Mouse (Mus musculus): ENCODE data around the gene Rpl12. TPM values are rescaled to one million over a fixed set of nuclear protein-coding genes. Genes with fewer than 3 reads are reported as not detected.

The Rpl12 gene
- polyA plus RNA-seq, 1 experiment from 2014 or later: 78.7 TPM

GRCm38 (mm10) chr2:32922564-32922963, 38.8 kb upstream of the Rpl12 start:
- no peaks in the 10 kb centered on the region for H3K9me3 ChIP-seq (ENCODE audit: control insufficient read depth, low read length)
- H3K4me3 ChIP-seq (ENCODE audit: low read length): no peak overlapping the region
- no peak overlapping the region for H3K4me2 ChIP-seq (ENCODE audit: low read length)
- no peaks in the 10 kb centered on the region for H3K4me1 ChIP-seq (ENCODE audit: control insufficient read depth, insufficient read depth, low read depth, low read length)
- H3K36me3 ChIP-seq (ENCODE audit: control insufficient read depth, insufficient read depth, low read length): peaks cover 42% of the 10 kb centered on the region
- no peak for ATAC-seq
- no peaks in the 10 kb centered on the region for H3K27me3 ChIP-seq (replicated peaks; ENCODE audit: control insufficient read depth, insufficient read depth, low read length)
- no peak overlapping the region for H3K9ac ChIP-seq (ENCODE audit: low read depth, low read length)
- H3K27ac ChIP-seq (ENCODE audit: low read depth, low read length): no peak overlapping the region
- 87% methylated on average over 13 of the region's 13 CpGs for WGBS

GRCm38 (mm10) chr2:32923551-32924250, 37.7 kb upstream of the Rpl12 start:
- 95% methylated on average over 24 of the region's 24 CpGs for WGBS
- Histone ChIP-seq H3K4me3 (ENCODE audit: low read length) (no peak overlapping the region), H3K4me2 (ENCODE audit: low read length) (no peak overlapping the region), H3K36me3 (ENCODE audit: control insufficient read depth, insufficient read depth, low read length) (peaks cover 42% of the 10 kb centered on the region), H3K9me3 (ENCODE audit: control insufficient read depth, low read length) (no peaks in the 10 kb centered on the region), H3K4me1 (ENCODE audit: control insufficient read depth, insufficient read depth, low read depth, low read length) (no peaks in the 10 kb centered on the region), H3K9ac (ENCODE audit: low read depth, low read length) (no peak overlapping the region), H3K27me3 (replicated peaks; ENCODE audit: control insufficient read depth, insufficient read depth, low read length) (no peaks in the 10 kb centered on the region), H3K27ac (ENCODE audit: low read depth, low read length) (no peak overlapping the region)
- ATAC-seq: 0 out of 2 replicates have a peak, but pooled peaks have one; percentile 18

- ATAC-seq: no peak
- Histone ChIP-seq H3K4me3 (ENCODE audit: low read length) (no peak overlapping the region), H3K4me1 (ENCODE audit: control insufficient read depth, insufficient read depth, low read depth, low read length) (no peaks in the 10 kb centered on the region), H3K9ac (ENCODE audit: low read depth, low read length) (no peak overlapping the region), H3K27ac (ENCODE audit: low read depth, low read length) (no peak overlapping the region), H3K36me3 (ENCODE audit: control insufficient read depth, insufficient read depth, low read length) (peaks cover 42% of the 10 kb centered on the region), H3K4me2 (ENCODE audit: low read length) (no peak overlapping the region), H3K27me3 (replicated peaks; ENCODE audit: control insufficient read depth, insufficient read depth, low read length) (no peaks in the 10 kb centered on the region), H3K9me3 (ENCODE audit: control insufficient read depth, low read length) (no peaks in the 10 kb centered on the region)
- WGBS: 68% methylated on average over 10 of the region's 10 CpGs
These were observed 37.0 kb upstream of the Rpl12 start for GRCm38 (mm10) chr2:32924306-32924844.

- WGBS: 90% methylated on average over 12 of the region's 12 CpGs
- H3K9ac ChIP-seq (ENCODE audit: low read depth, low read length): no peak overlapping the region
- H3K9me3 ChIP-seq (ENCODE audit: control insufficient read depth, low read length): no peaks in the 10 kb centered on the region
- H3K4me3 ChIP-seq (ENCODE audit: low read length): no peak overlapping the region
- no peaks in the 10 kb centered on the region for H3K27me3 ChIP-seq (replicated peaks; ENCODE audit: control insufficient read depth, insufficient read depth, low read length)
- no peak overlapping the region; the same call in 1 of the 2 replicates for H3K27ac ChIP-seq (ENCODE audit: low read depth, low read length)
- H3K36me3 ChIP-seq (ENCODE audit: control insufficient read depth, insufficient read depth, low read length): peaks cover 29% of the 10 kb centered on the region
- no peaks in the 10 kb centered on the region for H3K4me1 ChIP-seq (ENCODE audit: control insufficient read depth, insufficient read depth, low read depth, low read length)
- no peak overlapping the region for H3K4me2 ChIP-seq (ENCODE audit: low read length)
- ATAC-seq: no peak
These were observed 34.9 kb upstream of the Rpl12 start for GRCm38 (mm10) chr2:32926330-32927075.

GRCm38 (mm10) chr2:32927624-32928234, 33.6 kb upstream of the Rpl12 start:
- no peaks in the 10 kb centered on the region for H3K9me3 ChIP-seq (ENCODE audit: control insufficient read depth, low read length)
- H3K27me3 ChIP-seq (replicated peaks; ENCODE audit: control insufficient read depth, insufficient read depth, low read length): no peaks in the 10 kb centered on the region
- no peaks in the 10 kb centered on the region for H3K4me1 ChIP-seq (ENCODE audit: control insufficient read depth, insufficient read depth, low read depth, low read length)
- H3K4me3 ChIP-seq (ENCODE audit: low read length): no peak overlapping the region
- no peak overlapping the region for H3K27ac ChIP-seq (ENCODE audit: low read depth, low read length)
- no peak; the same call in 1 of the 2 replicates for ATAC-seq
- no peak overlapping the region for H3K4me2 ChIP-seq (ENCODE audit: low read length)
- peaks cover 20% of the 10 kb centered on the region for H3K36me3 ChIP-seq (ENCODE audit: control insufficient read depth, insufficient read depth, low read length)
- 72% methylated on average over 15 of the region's 15 CpGs for WGBS
- H3K9ac ChIP-seq (ENCODE audit: low read depth, low read length): no peak overlapping the region

- no peaks in the 10 kb centered on the region for H3K27me3 ChIP-seq (replicated peaks; ENCODE audit: control insufficient read depth, insufficient read depth, low read length)
- H3K36me3 ChIP-seq (ENCODE audit: control insufficient read depth, insufficient read depth, low read length): peaks cover 22% of the 10 kb centered on the region
- no peak overlapping the region for H3K4me3 ChIP-seq (ENCODE audit: low read length)
- H3K9ac ChIP-seq (ENCODE audit: low read depth, low read length): no peak overlapping the region
- H3K4me1 ChIP-seq (ENCODE audit: control insufficient read depth, insufficient read depth, low read depth, low read length): no peaks in the 10 kb centered on the region
- 31% methylated on average over 10 of the region's 10 CpGs for WGBS
- no peak overlapping the region for H3K27ac ChIP-seq (ENCODE audit: low read depth, low read length)
- H3K4me2 ChIP-seq (ENCODE audit: low read length): no peak overlapping the region
- ATAC-seq: peak; percentile 45
- H3K9me3 ChIP-seq (ENCODE audit: control insufficient read depth, low read length): no peaks in the 10 kb centered on the region
These were observed 33.0 kb upstream of the Rpl12 start for GRCm38 (mm10) chr2:32928235-32928946.

- H3K27ac ChIP-seq (ENCODE audit: low read depth, low read length): no peak overlapping the region
- no peak overlapping the region for H3K4me3 ChIP-seq (ENCODE audit: low read length)
- H3K36me3 ChIP-seq (ENCODE audit: control insufficient read depth, insufficient read depth, low read length): peaks cover 15% of the 10 kb centered on the region
- H3K4me2 ChIP-seq (ENCODE audit: low read length): no peak overlapping the region
- no peaks in the 10 kb centered on the region for H3K4me1 ChIP-seq (ENCODE audit: control insufficient read depth, insufficient read depth, low read depth, low read length)
- WGBS: 87% methylated on average over 19 of the region's 19 CpGs
- no peaks in the 10 kb centered on the region for H3K9me3 ChIP-seq (ENCODE audit: control insufficient read depth, low read length)
- no peak overlapping the region for H3K9ac ChIP-seq (ENCODE audit: low read depth, low read length)
- ATAC-seq: no peak
- H3K27me3 ChIP-seq (replicated peaks; ENCODE audit: control insufficient read depth, insufficient read depth, low read length): no peaks in the 10 kb centered on the region
These were observed 32.2 kb upstream of the Rpl12 start for GRCm38 (mm10) chr2:32928947-32929829.

GRCm38 (mm10) chr2:32931730-32932129, 29.6 kb upstream of the Rpl12 start:
- no peak overlapping the region for H3K4me3 ChIP-seq (ENCODE audit: low read length)

More at GRCm38 (mm10) chr2:32931730-32932129, 29.6 kb upstream of the Rpl12 start:
- Histone ChIP-seq H3K9ac (ENCODE audit: low read depth, low read length) (no peak overlapping the region), H3K27ac (ENCODE audit: low read depth, low read length) (no peak overlapping the region), H3K4me1 (ENCODE audit: control insufficient read depth, insufficient read depth, low read depth, low read length) (no peaks in the 10 kb centered on the region), H3K9me3 (ENCODE audit: control insufficient read depth, low read length) (no peaks in the 10 kb centered on the region), H3K4me2 (ENCODE audit: low read length) (no peak overlapping the region), H3K27me3 (replicated peaks; ENCODE audit: control insufficient read depth, insufficient read depth, low read length) (no peaks in the 10 kb centered on the region), H3K36me3 (ENCODE audit: control insufficient read depth, insufficient read depth, low read length) (peaks cover 17% of the 10 kb centered on the region)
- no peak for ATAC-seq
- WGBS: 78% methylated on average over 7 of the region's 7 CpGs

Data from hindbrain, embryonic 16.5 days (tissue).